Comparison of ENCODE assay signal across 20 mouse cellular contexts in the genomic region with DNA sequence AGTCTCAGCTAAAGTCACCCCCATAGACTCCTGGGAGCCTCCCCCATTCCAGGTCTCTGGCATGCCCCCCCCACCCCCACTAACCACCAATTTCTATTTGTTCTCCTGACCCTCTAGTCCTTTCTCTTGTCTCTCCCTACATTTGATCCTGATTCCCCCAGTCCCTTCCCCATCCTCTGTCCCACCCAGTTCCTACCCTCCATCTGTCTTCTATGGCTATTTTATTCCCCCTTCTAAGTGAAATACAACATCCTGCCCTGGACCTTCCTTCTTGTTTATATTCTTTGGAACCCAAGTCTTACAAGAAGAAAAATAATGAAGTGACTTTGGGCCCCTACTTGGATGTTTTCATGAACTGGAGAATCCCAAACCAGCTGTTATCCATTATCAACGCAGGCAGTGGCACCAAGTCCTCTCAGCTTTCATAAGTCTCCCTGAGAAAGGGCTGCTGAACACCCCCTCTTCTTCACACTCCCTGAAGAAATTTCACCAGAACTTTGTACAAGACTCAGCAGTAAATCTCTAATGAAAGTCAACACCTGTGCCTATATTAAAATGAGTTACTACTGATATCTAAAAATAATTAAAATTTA.
A peak's percentile ranks its signal among the peaks of the same experiment; 100 is the strongest.
DNase-seq lines count a peak whose midpoint lies in the region; ATAC-seq lines count a peak whose summit lies in the region.
"Had no signal": no experiment of that assay in that cellular context is flagged by ENCODE, and none has a peak within 500 bp of the region (broad histone marks: within the 10 kb centered on the region; RNA-seq: fewer than 3 reads in every experiment).

No protein-coding gene starts in this region.

- no peak overlapping the region for H3K9ac ChIP-seq in kidney, embryonic 16.5 days (replicated peaks; ENCODE audit: low read length)
- H3K9ac ChIP-seq in lung, embryonic 16.5 days (ENCODE audit: low read length), result no peak overlapping the region
- no peak overlapping the region for H3K9ac ChIP-seq in hindbrain, embryonic 14.5 days
- H3K9ac ChIP-seq: embryonic facial prominence, embryonic 13.5 days; forebrain, embryonic 12.5 days had no signal

- no peaks in the 10 kb centered on the region for H3K9me3 ChIP-seq in kidney, embryonic 16.5 days (ENCODE audit: low read length)
- H3K9me3 ChIP-seq in lung, embryonic 16.5 days (ENCODE audit: control insufficient read depth, low read length), result no peaks in the 10 kb centered on the region
- H3K9me3 ChIP-seq in hindbrain, embryonic 14.5 days (ENCODE audit: control insufficient read depth, low read length), result no peaks in the 10 kb centered on the region
- H3K9me3 ChIP-seq: embryonic facial prominence, embryonic 13.5 days; forebrain, embryonic 12.5 days; heart, embryonic 10.5 days had no signal

- no peaks in the 10 kb centered on the region for H3K27me3 ChIP-seq in kidney, embryonic 16.5 days (ENCODE audit: insufficient read depth, low read length)
- H3K27me3 ChIP-seq in lung, embryonic 16.5 days (ENCODE audit: control insufficient read depth, insufficient read depth, low read depth, low read length), result no peaks in the 10 kb centered on the region
- H3K27me3 ChIP-seq in hindbrain, embryonic 14.5 days (ENCODE audit: control insufficient read depth, insufficient read depth, low read length), result no peaks in the 10 kb centered on the region
- H3K27me3 ChIP-seq: embryonic facial prominence, embryonic 13.5 days; forebrain, embryonic 12.5 days had no signal

- no peak for DNase-seq in kidney, adult 8-10 months
- no peak for DNase-seq in lung, postnatal 14 days
- DNase-seq in kidney, postnatal 4 days, result peak; percentile 12 to 16
- DNase-seq in lung, postnatal 36 days, result peak; percentile 8
- no peak for DNase-seq in hindbrain, embryonic 14.5 days (ENCODE audit: low spot score)
- DNase-seq: adrenal gland, adult 2 months; adrenal gland, postnatal 25 days; cerebellum, adult 18-20 months; cerebellum, adult 9-11 months; cerebellum, postnatal 36 days; gastrocnemius, postnatal 10 days; heart, adult 18-20 months; heart, postnatal 10 days; heart, postnatal 4 days had no signal

- no peak overlapping the region for H3K4me3 ChIP-seq in kidney, embryonic 16.5 days (ENCODE audit: low read length)
- no peak overlapping the region for H3K4me3 ChIP-seq in lung, embryonic 16.5 days (ENCODE audit: low read length)
- H3K4me3 ChIP-seq in hindbrain, embryonic 14.5 days (replicated peaks; ENCODE audit: low read length), result no peak overlapping the region
- H3K4me3 ChIP-seq: embryonic facial prominence, embryonic 13.5 days; forebrain, embryonic 12.5 days; heart, embryonic 10.5 days had no signal

- peak; percentile 86; the same call in 1 of the 2 replicates for ATAC-seq in kidney, embryonic 16.5 days (ENCODE audit: low FRiP score, low TSS enrichment)
- peak; percentile 64 for ATAC-seq in lung, embryonic 16.5 days (ENCODE audit: low read depth)
- ATAC-seq in hindbrain, embryonic 14.5 days (ENCODE audit: low FRiP score), result no peak
- ATAC-seq: forebrain, embryonic 16.5 days had no signal

- 0 out of 2 replicates have a peak, but pooled peaks cover 4% of the 10 kb centered on the region for H3K4me1 ChIP-seq in kidney, embryonic 16.5 days (ENCODE audit: insufficient read depth, low read length)
- H3K4me1 ChIP-seq in lung, embryonic 16.5 days (replicated peaks; ENCODE audit: control insufficient read depth, insufficient read depth, low read length), result no peaks in the 10 kb centered on the region
- H3K4me1 ChIP-seq in hindbrain, embryonic 14.5 days (replicated peaks; ENCODE audit: control insufficient read depth, insufficient read depth, low read length), result no peaks in the 10 kb centered on the region
- H3K4me1 ChIP-seq: embryonic facial prominence, embryonic 13.5 days; forebrain, embryonic 12.5 days; heart, embryonic 10.5 days had no signal

- no peak overlapping the region for H3K4me2 ChIP-seq in kidney, embryonic 16.5 days (replicated peaks; ENCODE audit: low read depth, low read length)
- no peak overlapping the region for H3K4me2 ChIP-seq in lung, embryonic 16.5 days (ENCODE audit: low read depth, low read length)
- no peak overlapping the region for H3K4me2 ChIP-seq in hindbrain, embryonic 14.5 days (replicated peaks)
- H3K4me2 ChIP-seq: embryonic facial prominence, embryonic 13.5 days; forebrain, embryonic 12.5 days had no signal

- 24% methylated on average over 1 of the region's 1 CpGs for WGBS in kidney, embryonic 16.5 days
- 37% methylated on average over 1 of the region's 1 CpGs for WGBS in lung, embryonic 16.5 days
- WGBS in hindbrain, embryonic 14.5 days, result 79% methylated on average over 1 of the region's 1 CpGs

- no peak overlapping the region for H3K27ac ChIP-seq in kidney, embryonic 16.5 days (ENCODE audit: low read length)
- no peak overlapping the region for H3K27ac ChIP-seq in lung, embryonic 16.5 days (ENCODE audit: low read length)
- H3K27ac ChIP-seq in hindbrain, embryonic 14.5 days, result no peak overlapping the region
- H3K27ac ChIP-seq: embryonic facial prominence, embryonic 13.5 days; forebrain, embryonic 12.5 days; heart, embryonic 10.5 days had no signal

- H3K36me3 ChIP-seq in kidney, embryonic 16.5 days (ENCODE audit: insufficient read depth, low read length), result no peaks in the 10 kb centered on the region
- H3K36me3 ChIP-seq in lung, embryonic 16.5 days (ENCODE audit: control insufficient read depth, insufficient read depth, low read length), result no peaks in the 10 kb centered on the region
- no peaks in the 10 kb centered on the region for H3K36me3 ChIP-seq in hindbrain, embryonic 14.5 days (replicated peaks; ENCODE audit: control insufficient read depth, insufficient read depth)
- H3K36me3 ChIP-seq: embryonic facial prominence, embryonic 13.5 days; forebrain, embryonic 12.5 days; heart, embryonic 10.5 days had no signal

Comparison
In these comparisons a context has a peak if more than half of its experiments do, and no peak if none do; other contexts are left out.
1. DNase-seq: peak in kidney, postnatal 4 days (2 of 2) and lung, postnatal 36 days (single experiment); none in kidney, adult 8-10 months (0 of 2), lung, postnatal 14 days (single experiment) and hindbrain, embryonic 14.5 days (single experiment).